Mouse (Mus musculus) mature B cell (primary cell): ENCODE results near the gene Tmco3.
"Not testable (repeated sequence)": the region's sequence is repeated elsewhere in the genome, so short reads cannot be mapped to it uniquely, and the experiment has no call there.

Experiments
- in situ Hi-C: fragments of 300-500 bp; cut with MboI; formaldehyde crosslinking; loops from 2 replicates; pipeline ENCODE4 v1.14.3; 2019

The Tmco3 gene

DNA sequence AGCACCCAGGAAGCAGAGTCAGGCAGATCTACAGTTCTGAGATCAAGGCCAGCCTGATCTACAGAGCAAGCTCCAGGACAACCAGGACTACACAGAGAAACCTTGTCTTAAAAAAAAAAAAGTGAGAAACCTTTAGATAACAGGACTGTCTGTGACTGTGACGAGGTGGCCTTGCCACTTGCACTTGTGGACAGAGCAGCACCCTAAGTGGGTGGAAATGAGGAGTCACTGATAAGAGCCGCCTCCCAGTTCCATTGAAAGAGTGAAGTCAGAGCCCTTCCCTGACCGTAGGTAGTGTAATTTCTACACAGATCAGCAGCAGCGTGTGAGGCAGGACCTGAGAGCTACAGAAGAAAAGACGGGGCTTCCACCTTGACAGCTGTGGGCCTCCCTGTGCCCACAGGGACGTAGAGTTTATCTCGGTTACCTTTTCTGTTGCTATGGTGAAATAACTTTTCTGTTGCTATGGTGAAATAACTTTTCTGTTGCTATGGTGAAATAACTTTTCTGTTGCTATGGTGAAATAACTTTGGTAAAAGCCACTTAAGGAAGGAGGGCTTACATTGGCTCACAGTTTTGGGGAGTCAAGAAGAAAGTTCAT is 18.4 kb downstream of the Tmco3 start:
- in situ Hi-C loops, result no loop called here

DNA sequence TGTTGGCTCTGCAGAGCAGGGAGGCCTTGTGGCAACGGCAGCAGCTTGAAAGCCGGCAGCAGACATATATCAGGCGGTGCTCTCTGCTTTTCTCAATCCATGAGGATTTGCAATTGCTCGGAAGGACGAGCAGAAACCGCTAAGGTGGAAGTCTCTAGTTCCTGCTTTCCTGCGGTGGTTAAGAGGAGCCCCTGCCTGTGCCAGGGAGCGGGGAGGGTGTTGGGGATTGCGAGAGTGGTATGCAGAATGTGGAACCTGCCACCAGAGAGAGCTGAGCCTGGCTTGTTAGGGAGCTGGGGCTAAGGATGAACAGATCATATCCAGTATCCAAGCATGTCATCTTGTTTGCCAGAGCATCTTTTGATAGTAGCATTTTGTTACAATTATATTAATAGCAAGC is 18.9 kb downstream of the Tmco3 start:
- in situ Hi-C loops, result no loop called here

DNA sequence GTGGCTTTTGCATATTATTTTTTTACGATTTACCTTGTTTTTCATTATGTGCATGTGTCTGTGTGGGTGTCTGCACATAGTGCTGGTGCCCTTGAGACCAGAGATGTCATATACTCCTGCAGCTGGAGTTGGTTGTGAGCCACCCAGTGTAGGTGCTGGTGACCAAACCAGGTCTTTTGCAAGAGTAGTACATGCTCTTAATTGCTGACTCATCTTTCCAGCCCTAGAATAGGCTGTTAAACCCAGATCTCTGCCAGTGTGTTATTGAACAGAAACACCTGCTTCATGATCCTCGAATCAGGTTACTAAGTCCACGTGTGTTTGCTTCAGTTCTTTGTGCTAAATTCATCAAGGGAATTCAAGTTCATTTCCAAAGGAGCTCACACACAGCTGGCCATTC is 26.9 kb downstream of the Tmco3 start:
- in situ Hi-C loops, result no loop called here

DNA sequence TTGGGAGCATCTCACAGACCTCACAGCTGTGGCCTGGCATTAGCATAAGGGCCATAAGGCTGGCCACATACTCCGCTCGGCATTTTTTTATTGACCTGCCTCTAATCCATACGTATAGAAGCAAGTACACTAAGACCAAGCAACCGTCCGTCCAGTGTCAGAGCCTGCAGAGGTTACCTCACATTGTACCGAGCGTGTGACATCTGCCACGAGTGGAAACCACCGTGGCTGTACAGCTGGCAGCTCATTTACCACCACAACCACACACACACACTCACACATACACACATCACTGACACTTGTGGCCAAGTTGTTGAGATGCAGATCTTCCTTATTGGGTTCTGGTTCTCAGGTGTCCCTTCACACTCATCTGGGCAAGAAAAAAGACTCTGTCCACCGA is 28.7 kb downstream of the Tmco3 start:
- in situ Hi-C loops, result no loop called here

DNA sequence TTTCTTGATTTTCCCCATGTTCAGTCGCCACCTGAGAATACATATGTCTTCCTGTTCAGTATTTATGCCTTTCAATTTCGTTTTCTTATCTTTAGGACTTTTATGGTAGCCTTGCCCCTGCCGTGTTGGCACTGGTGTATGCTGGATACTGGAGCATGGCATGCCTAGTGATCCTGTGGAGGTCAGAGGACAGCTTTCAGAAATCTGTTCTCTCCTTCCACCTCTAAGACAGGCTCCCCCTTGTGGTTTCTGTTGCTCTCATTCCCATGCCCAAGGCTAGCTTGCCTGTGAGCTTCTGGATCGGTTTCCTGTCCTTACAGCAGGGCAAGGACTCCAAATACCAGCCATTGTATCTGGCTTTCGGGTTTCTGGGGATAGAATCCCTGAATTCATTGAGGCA is 38.6 kb downstream of the Tmco3 start:
- in situ Hi-C loops, result no loop called here

DNA sequence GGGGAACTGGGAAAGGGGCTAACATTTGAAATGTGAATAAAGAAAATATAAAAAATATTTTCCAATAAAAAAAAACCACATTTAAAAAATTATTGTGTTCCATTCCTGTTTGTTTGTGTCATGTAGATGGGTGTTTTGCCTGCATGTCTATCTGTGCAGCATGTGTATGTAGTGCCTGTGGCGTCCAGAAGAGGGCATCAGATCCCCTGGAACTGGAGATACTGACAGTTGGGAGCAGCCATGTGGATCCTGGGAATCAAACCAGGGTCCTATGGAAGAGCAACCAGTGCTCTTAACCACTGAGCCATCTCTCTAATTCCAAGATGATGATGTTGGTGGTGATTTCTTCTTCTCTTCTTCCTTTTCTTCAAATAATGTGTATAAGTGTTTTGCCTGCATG is 46.7 kb downstream of the Tmco3 start:
- in situ Hi-C loops, result no loop called here

DNA sequence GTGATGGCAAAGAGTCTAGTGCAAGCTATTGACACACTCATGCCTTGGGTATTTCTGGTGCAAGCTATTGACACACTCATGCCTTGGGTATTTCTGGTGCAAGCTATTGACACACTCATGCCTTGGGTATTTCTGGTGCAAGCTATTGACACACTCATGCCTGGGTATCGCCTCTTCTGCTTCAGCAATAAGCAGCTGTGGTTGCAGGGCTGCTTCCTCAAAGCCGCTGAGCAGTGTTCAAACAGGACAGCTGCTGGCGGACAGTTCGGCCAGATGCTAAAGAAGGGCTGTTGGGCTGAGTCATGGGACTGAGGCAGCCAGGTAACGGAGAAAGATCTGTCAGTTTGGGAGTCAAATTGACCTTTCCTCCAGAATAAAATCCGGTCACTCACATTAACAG is 49.3 kb downstream of the Tmco3 start:
- in situ Hi-C loops, result not testable (repeated sequence)

DNA sequence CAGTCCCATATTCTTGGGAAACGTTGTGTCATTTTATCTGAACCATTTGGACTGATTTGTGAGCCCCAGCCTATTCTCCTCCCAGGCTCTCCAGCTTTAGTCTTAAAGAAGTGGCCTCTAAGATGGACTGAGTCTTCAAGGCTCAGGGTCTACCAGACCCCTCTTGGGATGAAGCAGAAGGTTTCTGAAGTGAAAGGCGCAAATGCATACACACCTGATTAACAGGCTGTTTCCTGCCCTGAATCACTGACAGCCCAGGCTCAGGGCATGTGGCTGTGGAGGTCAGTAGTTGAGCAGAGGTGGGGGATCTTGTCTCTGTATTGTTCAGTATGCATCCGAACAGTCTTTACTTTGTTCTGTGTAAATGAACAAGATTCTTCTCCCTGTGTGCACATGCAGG is 49.7 kb downstream of the Tmco3 start:
- in situ Hi-C loops, result no loop called here

DNA sequence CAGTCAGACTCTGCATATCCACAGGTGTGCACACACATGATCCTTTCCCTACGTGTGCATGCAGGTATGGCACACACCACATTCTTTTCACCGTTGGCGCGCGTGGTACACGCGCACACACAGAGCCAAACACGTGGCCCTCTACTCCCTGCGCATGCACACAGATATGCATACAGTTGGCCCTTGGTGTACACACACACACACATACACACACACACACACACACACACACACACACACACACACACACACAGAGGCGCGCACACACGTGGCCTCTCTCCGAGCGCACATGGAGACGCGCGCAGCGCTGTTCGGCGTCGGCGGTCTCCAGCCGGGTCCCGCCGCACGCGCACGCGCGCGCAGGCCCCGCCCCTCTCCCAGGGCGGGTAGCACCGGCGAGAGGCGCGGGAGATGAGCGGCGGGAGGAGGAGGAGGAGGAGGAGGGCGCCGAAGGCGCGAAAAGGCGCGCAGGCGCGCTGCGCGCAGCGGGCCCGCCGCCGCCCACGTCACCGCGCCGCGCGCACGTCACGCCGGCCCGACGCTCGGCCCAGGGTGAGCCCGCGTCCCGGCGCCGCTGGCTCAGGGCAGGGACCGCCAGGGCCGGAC is 50.4 kb downstream of the Tmco3 start, which contains the start of gene Tfdp1:
Tfdp1 (plus strand) TSS at position 497 of the 606 bp plus-strand sequence.
- in situ Hi-C loops, result no loop called here

DNA sequence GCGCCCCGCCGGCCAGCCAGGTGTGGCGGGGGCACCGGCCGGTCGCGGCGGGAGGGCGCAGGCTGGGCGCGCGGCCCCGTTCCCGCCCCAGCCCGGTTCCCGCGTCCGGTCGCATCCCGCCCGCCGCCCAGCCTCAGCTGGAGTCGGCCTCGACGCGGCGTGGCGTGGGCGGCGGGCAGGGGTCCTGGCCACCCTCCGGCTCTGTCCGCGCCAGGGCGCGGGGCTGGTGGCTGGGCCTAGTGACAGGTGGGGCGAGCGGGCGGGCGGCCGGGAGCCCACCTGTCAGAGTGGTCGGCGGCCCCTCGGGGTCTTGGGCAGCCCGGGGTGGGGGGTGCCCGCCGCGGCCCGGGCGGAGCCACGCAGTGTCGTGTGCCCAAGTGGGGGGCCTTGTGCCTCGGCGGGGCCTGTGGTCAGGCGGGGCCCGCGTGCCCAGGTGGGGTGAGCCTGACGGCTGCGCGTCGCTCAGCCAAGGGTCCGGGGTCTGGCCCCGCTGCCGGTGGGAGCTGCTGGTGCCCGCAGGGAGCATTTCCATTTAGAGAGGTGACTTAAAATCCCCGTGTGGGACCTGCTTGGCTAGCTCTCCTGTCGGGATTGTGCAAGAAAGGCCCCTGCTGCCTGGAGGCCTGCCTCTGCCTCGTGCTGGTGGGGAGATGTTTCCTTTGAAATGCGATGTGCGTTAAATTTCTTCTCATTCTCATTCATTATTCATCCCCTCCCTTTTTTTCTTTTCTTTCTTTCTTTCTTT is 51.1 kb downstream of the Tmco3 start:
- in situ Hi-C loops, result no loop called here

DNA sequence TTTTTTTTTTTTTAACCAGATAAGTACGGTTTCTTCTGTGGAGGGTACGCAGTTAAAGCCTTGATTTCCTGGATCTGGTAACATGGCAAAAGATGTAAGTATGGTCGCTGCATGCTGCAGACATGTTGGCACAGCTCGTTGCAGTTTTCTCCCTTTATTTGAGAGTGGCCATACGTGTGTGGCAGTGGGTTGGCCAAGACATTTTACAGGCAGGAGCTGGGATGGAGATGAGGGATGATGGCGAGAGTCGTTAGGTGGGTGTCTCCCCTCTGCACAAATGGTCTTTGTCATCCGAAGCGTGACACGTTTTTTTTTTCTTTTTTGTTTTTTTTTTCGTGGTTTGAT is 51.6 kb downstream of the Tmco3 start:
- in situ Hi-C loops, result no loop called here

DNA sequence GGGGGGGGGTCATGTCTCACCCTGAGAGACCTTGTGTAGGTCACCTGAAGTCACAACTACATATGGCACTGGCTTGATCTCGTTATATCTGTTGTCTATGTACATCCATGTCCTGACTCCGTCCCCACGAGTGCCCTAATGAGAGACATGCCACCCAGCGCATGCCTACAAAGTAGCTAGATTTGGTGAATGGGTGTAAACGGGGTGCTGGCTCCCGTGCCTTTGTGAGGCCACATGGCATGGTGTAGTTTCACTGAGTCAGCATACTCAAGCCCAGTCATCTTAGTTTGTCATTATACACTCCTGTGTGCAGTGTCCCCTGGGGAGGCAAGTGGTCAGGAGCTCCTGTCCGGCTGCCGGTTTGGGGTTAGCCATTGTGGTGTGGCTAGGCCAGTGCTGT is 52.7 kb downstream of the Tmco3 start:
- in situ Hi-C loops, result no loop called here

DNA sequence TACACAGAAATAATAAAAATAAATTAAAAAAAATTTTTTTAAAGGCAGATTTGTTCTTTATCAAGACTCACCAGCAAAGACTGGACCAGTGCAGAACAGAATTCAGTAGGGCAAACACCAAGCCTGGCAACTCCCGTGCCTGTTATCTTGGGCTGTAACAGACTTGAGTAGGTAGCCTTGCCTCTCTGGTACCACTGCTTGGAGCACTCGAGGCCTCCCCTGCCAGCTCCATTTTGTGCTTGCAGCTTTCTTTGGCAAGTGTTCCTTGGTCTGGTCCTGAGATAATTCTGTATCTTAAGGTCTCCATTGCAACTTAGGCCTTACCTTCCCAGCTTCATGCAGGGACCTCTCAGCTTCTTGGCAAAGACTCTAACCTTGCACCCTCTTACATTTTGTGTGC is 54.4 kb downstream of the Tmco3 start:
- in situ Hi-C loops, result no loop called here

DNA sequence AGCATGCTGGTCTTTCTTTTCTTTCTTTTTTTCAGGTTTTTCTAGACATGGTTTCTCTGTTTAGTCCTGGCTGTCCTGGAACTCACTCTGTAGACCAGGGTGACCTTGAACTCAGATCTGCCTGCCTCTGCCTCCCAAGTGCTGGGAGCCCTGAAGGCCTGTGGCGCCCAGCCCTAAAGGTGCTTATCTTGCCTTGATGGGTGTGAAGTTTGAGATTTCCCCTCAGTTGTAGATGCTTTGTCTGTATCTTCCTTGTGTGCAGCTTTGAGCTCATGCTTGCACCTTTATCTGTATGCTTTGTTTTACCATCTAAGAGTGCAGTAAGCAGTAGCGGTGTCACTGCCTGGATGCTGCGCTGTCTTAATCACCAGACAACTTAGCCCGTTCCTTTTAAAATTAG is 55.1 kb downstream of the Tmco3 start:
- in situ Hi-C loops, result no loop called here

DNA sequence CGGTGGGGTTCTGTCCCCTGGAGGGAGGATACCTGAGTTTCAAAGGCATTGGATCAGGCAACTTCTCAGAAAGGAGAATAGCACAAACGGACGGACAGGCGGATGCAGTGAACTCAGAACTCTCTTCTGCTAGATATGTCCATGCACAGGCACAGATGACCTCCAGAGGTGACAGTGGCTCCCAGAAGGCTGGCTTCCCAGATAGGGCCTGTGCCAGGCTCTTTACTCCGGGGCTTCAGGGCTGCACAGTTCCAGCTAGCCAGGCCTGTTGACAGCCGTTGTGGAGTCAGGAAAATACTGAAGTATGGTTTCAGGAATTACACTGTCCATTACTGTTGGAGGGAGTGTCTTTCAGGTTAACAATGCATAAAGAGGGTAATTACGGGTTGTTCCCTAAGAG is 62.1 kb downstream of the Tmco3 start:
- in situ Hi-C loops, result no loop called here

DNA sequence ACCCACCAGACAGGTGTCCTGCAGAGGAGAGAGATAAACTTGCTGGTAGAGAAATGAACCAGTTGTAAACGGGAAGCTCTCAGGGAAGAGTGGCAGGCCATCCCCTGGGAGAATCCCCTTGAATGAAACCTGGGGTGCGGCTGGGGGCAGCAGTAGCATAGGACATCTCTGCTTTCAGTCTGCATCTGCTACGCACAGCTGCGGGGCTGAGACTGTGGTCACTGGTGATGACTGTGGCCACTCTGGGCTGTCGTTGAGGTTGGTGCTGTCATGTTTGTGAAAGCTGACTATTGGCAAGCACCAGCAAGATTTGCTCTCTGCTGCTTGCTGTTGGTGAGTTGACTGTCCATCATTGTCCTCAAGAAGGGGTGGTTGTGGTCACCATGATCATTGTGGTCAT is 63.6 kb downstream of the Tmco3 start:
- in situ Hi-C loops, result no loop called here

DNA sequence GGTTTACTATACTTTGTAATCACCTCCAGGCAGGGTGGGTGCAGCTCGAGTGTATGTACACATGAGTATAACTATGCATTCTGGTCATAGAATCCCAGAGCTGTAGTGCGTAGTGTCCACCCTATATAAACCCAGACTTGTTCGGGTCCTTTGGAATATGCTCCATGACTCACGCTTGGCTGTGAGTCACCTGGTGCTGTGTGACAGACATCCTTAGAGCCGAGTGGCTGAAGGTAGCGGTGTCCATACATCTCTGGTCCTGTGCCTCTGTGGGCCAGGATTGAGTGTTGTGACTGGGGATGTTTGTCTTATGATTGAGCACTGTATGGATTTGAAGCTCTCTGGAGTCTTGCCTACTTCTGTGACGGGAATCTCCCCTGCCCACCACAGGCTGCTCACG is 64.6 kb downstream of the Tmco3 start:
- in situ Hi-C loops, result no loop called here

DNA sequence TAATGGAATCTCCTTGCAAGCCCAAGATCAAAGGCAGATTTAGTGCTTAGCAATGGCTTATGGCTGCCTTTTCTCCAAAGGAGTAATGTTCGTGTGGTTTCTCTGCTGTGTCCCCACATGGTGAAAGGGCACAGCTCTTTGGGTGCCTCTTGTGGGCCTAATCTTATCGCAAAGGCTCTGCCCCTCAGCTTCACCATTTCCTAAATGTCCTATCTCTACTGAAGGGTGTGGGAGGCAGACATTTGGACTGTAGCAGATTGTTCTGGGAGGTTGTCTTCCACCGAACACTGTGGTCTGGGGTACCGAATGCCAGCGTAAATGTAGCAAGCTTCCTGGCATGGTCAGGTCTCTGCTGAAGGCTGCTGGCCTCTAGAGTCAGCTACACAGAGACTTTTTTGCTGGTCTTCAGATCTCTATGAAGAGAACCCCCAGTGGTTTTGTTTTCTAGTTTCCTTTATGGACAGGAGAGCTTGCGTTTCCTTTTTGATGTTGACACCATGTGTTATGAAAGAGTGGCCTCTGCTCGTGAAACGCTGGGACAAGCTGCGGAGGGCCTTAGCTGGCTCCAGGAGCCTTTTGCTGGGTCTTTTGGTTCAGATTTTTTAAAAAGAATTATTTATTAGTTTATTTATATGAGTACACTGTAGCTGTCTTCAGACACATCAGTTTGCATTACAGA is 65.3 kb downstream of the Tmco3 start:
- in situ Hi-C loops, result no loop called here

DNA sequence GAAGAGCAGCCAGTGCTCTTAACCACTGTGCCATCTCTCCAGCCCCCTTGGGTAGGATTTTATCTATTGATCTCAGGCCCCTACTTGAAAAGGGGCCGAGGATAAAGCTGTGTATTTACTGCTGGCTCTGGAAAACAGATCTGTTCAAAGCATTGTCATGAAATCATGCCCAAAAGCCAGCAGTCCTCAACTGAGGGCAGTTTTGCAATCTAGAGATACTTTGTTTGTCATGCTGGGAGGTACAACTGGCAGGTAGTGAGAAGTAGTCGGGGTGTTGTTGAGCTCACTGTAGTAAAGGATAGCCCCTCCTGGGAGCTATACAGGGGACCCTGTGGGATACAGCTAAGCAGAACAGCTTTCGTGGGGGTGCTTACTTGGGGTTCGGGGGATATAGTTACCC is 65.9 kb downstream of the Tmco3 start:
- in situ Hi-C loops, result no loop called here

DNA sequence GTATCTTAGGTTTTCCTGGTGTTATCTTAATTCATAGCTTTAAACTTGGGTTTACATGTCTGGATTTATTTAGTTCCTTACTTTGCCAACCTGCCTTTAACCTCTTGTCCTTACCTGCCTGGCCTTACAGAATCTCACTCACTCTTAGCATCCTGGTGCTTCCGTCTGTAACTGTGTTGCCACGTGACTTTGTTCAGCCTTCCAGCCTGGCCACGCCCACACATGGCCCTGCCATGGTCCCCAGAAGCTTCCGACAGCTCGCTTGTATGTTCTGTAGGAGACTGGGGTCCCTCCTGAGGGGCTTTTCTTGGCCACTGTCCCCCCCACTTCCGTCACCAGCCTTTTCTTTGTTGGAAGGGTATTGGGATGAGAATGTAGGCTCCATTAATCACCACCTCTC is 68.2 kb downstream of the Tmco3 start:
- in situ Hi-C loops, result no loop called here

DNA sequence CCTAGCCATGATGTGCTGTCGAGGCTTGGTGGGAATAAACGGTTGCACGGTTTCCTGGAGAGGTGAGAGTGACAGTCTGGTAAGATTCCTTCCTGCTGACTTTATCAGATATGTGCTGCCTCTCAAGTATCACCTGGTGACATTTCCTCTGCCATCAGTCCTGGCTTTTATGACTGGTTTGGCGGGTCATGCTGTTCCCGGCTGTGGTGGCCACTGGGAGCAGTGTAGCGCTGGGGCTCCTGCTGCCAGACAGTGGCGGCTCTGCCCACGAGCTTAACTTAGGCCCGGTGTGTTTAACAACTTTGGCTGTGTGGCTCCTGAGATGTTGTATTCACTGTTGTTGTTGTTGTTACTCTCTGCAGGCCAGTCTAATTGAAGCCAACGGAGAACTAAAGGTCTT is 68.7 kb downstream of the Tmco3 start:
- in situ Hi-C loops, result no loop called here

DNA sequence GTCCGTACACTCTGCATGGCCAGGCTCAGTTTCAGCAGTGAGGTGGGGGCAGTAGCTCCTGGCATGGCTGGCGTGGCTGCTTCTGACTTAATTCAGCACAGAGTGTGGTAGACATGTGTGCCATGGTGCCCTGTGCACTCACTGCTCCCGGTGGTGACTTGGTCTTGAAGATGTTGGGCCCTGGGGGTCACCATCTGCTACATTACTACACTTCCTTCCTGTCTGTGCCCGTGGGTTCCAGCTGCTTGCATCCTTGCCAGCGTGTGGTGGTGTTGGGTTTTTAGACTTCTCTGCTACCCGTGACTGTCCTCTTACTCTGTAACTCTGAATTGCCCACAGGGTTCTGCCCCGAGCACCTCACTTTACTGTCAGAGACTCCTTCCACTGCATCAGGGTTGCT is 72.2 kb downstream of the Tmco3 start:
- in situ Hi-C loops, result no loop called here

DNA sequence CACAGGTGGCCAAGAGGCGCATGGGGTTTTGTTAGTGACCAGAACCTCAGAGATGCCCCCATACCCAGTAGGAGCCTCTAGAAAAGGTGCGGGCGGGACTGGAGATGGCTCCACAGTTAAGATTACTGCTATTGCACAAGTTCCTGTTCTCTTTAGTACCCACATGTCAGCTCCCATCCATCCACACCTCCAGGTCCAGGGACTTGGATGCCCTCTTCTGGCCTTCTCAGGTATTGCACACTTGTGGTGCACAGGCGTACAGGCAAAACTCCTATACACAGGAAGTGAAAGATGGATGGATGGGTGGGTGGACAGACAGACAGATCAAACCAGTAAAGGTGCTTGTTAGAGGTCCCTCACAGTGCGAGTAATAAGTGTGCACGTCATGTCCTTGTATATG is 73.9 kb downstream of the Tmco3 start:
- in situ Hi-C loops, result no loop called here
